Mouse (Mus musculus) liver, embryonic 14.5 days (tissue): ENCODE data around the gene Mbtps1. TPM values are rescaled to one million over a fixed set of nuclear protein-coding genes. Genes with fewer than 3 reads are reported as not detected.

Experiments
- ATAC-seq: fragments of 200-750 bp; cut with Nextera tagmentation; 2 replicates; pipeline ENCODE4 v1.8.0; 2017; ENCODE audit warnings: moderate number of reproducible peaks, mild to moderate bottlenecking, moderate library complexity; ENCODE audit not compliant: insufficient read depth
- DNase-seq, 3 experiments: peaks; one replicate each; pipeline ENCODE4 v3.0.0-alpha.2; 2012 to 2013; ENCODE audit warnings: low read depth in 3 of 3, low spot score in 3 of 3
- H3K27ac ChIP-seq: fragments of 300-500 bp; sonication (generic); 2 replicates; pipeline ENCODE4 v1.5.1; 2014; ENCODE audit warnings: moderate library complexity, mild to moderate bottlenecking, control low read depth, inconsistent platforms
- H3K27me3 ChIP-seq: fragments of 300-500 bp; sonication (generic); 2 replicates; pipeline ENCODE4 v1.6.1; 2014; ENCODE audit warnings: mild to moderate bottlenecking, low read length, moderate library complexity; ENCODE audit not compliant: control insufficient read depth, insufficient read depth
- H3K36me3 ChIP-seq: fragments of 300-500 bp; sonication (generic); replicated peaks from 2 replicates; pipeline ENCODE4 v1.6.1; 2014; ENCODE audit warnings: low read depth; ENCODE audit not compliant: control insufficient read depth, insufficient read depth
- H3K4me1 ChIP-seq, 2 experiments: fragments of 200-500 bp in 1 of 2; fragments of 300-500 bp in 1 of 2; sonication (generic) in 1 of 2; replicated peaks; 2 replicates each; pipeline ENCODE4 v1.6.1; 2012 to 2014; ENCODE audit warnings: antibody characterized with exemption in 1 of 2, inconsistent platforms in 1 of 2, low read length in 1 of 2; ENCODE audit not compliant: control insufficient read depth in 2 of 2, insufficient read depth in 2 of 2
- H3K4me2 ChIP-seq: fragments of 300-500 bp; sonication (generic); 2 replicates; pipeline ENCODE4 v1.6.1; 2014; ENCODE audit warnings: low read depth, mild to moderate bottlenecking, control low read depth, moderate library complexity
- H3K4me3 ChIP-seq, 2 experiments: fragments of 200-500 bp in 1 of 2; fragments of 300-500 bp in 1 of 2; sonication (generic) in 1 of 2; 2 replicates each; pipeline ENCODE4 v1.5.1; 2012 to 2014; ENCODE audit warnings: low read depth in 2 of 2, low read length in 2 of 2, mild to moderate bottlenecking in 2 of 2, control low read depth in 1 of 2, inconsistent platforms in 1 of 2, moderate library complexity in 1 of 2; ENCODE audit not compliant: insufficient read depth in 1 of 2
- H3K9ac ChIP-seq: fragments of 300-500 bp; sonication (generic); replicated peaks from 2 replicates; pipeline ENCODE4 v1.6.1; 2014; ENCODE audit warnings: mild to moderate bottlenecking, control low read depth, moderate library complexity
- H3K9me3 ChIP-seq: fragments of 300-500 bp; sonication (generic); 2 replicates; pipeline ENCODE4 v1.6.1; 2016; ENCODE audit warnings: low read length, mixed read lengths; ENCODE audit not compliant: control insufficient read depth
- CTCF ChIP-seq: IDR thresholded peaks from 2 replicates; pipeline ENCODE4 v1.5.1; 2016; ENCODE audit warnings: antibody characterized with exemption, low read depth, control low read depth
- EP300 ChIP-seq: IDR thresholded peaks from 2 replicates; pipeline ENCODE4 v1.6.1; 2016; ENCODE audit warnings: antibody characterized with exemption, low read depth
- WGBS: fragments of 180-500 bp; shearing (Covaris S2); extraction: QIAGEN DNeasy Blood & Tissue Kit; methylation state at CpG from one replicate; pipeline ENCODE4 v1.1.7; 2014; ENCODE audit not compliant: insufficient replicate concordance; 5-methylcytosine and 5-hydroxymethylcytosine counted together
- polyA plus RNA-seq, 2 experiments: library from polyadenylated mRNA; depleted of rRNA in 1 of 2; stranded (reverse) in 1 of 2; unstranded in 1 of 2; fragments of >200 nt; fragmentation: Nextera tagmentation in 1 of 2; extraction: Ambion mirVana in 1 of 2; gene quantifications; 2 replicates each; pipeline versions ENCODE4 v1.2.1 to v1.2.3; 2012 to 2014

Mbtps1 gene
- polyA plus RNA-seq (2012; rRNA removed): 18.2 and 23.7 TPM in 2 replicates
- 19.6 and 21.4 TPM in 2 replicates for polyA plus RNA-seq (2014; fragmentation: Nextera tagmentation; extraction: Ambion mirVana)

GRCm38 (mm10) chr8:119558603-119559401, at the start of gene Mbtps1:
Mbtps1 (minus strand) TSS chr8:119558735.
- ATAC-seq: peak; percentile 97
- H3K27me3 ChIP-seq: no peaks in the 10 kb centered on the region

GRCm38 (mm10) chr8:119606224-119606623, 47.7 kb upstream of the Mbtps1 start:
- no peak overlapping the region for H3K9ac ChIP-seq
- no peaks in the 10 kb centered on the region; the same call in 1 of the 2 replicates for H3K36me3 ChIP-seq
- no peak overlapping the region for H3K4me3 ChIP-seq
- 64% methylated on average over 2 of the region's 2 CpGs for WGBS
- H3K4me2 ChIP-seq: no peak overlapping the region
- H3K9me3 ChIP-seq: no peaks in the 10 kb centered on the region
- peaks cover 3 to 7% of the 10 kb centered on the region in 2 experiments; a peak in 3 of 4 replicates for H3K4me1 ChIP-seq
- DNase-seq: no peak
- no peaks in the 10 kb centered on the region for H3K27me3 ChIP-seq
- no peak for ATAC-seq
- TF ChIP-seq EP300 (no peak), CTCF (peak; percentile 36)
- H3K27ac ChIP-seq: no peak overlapping the region

More at GRCm38 (mm10) chr8:119558603-119559401, at the start of gene Mbtps1:
- WGBS: 4% methylated on average over 63 of the region's 63 CpGs
- Histone ChIP-seq H3K27ac (peak within 1 kb of the TSS; percentile 58), H3K4me2 (peak within 1 kb of the TSS; percentile 76), H3K9ac (peak within 1 kb of the TSS; percentile 76), H3K9me3 (no peaks in the 10 kb centered on the region), H3K36me3 (peaks cover 4% of the 10 kb centered on the region), H3K4me1 (peaks cover 10 to 14% of the 10 kb centered on the region in 2 experiments), H3K4me3 (peak within 1 kb of the TSS; percentile 78 to 95)
- no peak for TF ChIP-seq CTCF
- peak; percentile 57 for TF ChIP-seq EP300
- DNase-seq: peak; percentile 90 to 94 (median 94)

GRCm38 (mm10) chr8:119604996-119605395, 46.5 kb upstream of the Mbtps1 start, which contains the start of gene Taf1c:
Taf1c (minus strand) TSS chr8:119605222.
- H3K9ac ChIP-seq: peak within 1 kb of the TSS; percentile 89
- H3K4me3 ChIP-seq: peak within 1 kb of the TSS; percentile 87 to 91
- TF ChIP-seq EP300 (no peak), CTCF (peak; percentile 97)
- 1% methylated on average over 23 of the region's 23 CpGs for WGBS
- DNase-seq: peak; percentile 85 to 91 (median 85)
- H3K27ac ChIP-seq: peak within 1 kb of the TSS; percentile 62
- H3K9me3 ChIP-seq: no peaks in the 10 kb centered on the region
- ATAC-seq: peak; percentile 81
- peaks cover 4% of the 10 kb centered on the region; the same call in 1 of the 2 replicates for H3K36me3 ChIP-seq
- no peaks in the 10 kb centered on the region for H3K27me3 ChIP-seq
- H3K4me1 ChIP-seq: peaks cover 3 to 7% of the 10 kb centered on the region in 2 experiments; a peak in 3 of 4 replicates
- peak within 1 kb of the TSS; percentile 95 for H3K4me2 ChIP-seq

GRCm38 (mm10) chr8:119604398-119604803, 45.9 kb upstream of the Mbtps1 start:
- H3K4me1 ChIP-seq: peaks cover 3 to 7% of the 10 kb centered on the region in 2 experiments; a peak in 3 of 4 replicates
- no peaks in the 10 kb centered on the region for H3K27me3 ChIP-seq
- H3K4me3 ChIP-seq: peak overlapping the region; percentile 87 to 91
- 4% methylated on average over 12 of the region's 12 CpGs for WGBS
- TF ChIP-seq EP300: peak; percentile 34; the same call in 1 of the 2 replicates
- TF ChIP-seq CTCF: no peak
- ATAC-seq: peak; percentile 74
- no peaks in the 10 kb centered on the region for H3K9me3 ChIP-seq
- peak; percentile 20 to 40 (median 30) for DNase-seq
- H3K36me3 ChIP-seq: peaks cover 4% of the 10 kb centered on the region
- H3K27ac ChIP-seq: peak overlapping the region; percentile 62
- peak overlapping the region; percentile 89 for H3K9ac ChIP-seq
- H3K4me2 ChIP-seq: peak overlapping the region; percentile 95

- H3K27ac ChIP-seq: no peak overlapping the region
- TF ChIP-seq EP300 (no peak), CTCF (no peak)
- H3K4me3 ChIP-seq: peak overlapping the region; percentile 87 to 91
- ATAC-seq (no peak), DNase-seq (no peak)
- peak overlapping the region; percentile 95 for H3K4me2 ChIP-seq
- no peaks in the 10 kb centered on the region for H3K27me3 ChIP-seq
- peaks cover 3 to 7% of the 10 kb centered on the region in 2 experiments; a peak in 3 of 4 replicates for H3K4me1 ChIP-seq
- no peaks in the 10 kb centered on the region for H3K9me3 ChIP-seq
- 78% methylated on average over 4 of the region's 4 CpGs for WGBS
- no peak overlapping the region; the same call in 1 of the 2 replicates for H3K9ac ChIP-seq
- peaks cover 4% of the 10 kb centered on the region for H3K36me3 ChIP-seq
These were observed 45.2 kb upstream of the Mbtps1 start for GRCm38 (mm10) chr8:119603771-119604170.
